Mouse (Mus musculus) embryonic facial prominence, embryonic 13.5 days (tissue): ENCODE measurements around the gene Fgd5. TPM values are rescaled to one million over a fixed set of nuclear protein-coding genes. Genes with fewer than 3 reads are reported as not detected.
A peak's percentile ranks its signal among the peaks of the same experiment; 100 is the strongest.

Experiments used
- ATAC-seq: fragments of 200-750 bp; cut with Nextera tagmentation; 2 replicates; pipeline ENCODE4 v1.8.0; 2017; ENCODE audit warnings: low read depth; ENCODE audit not compliant: insufficient number of reproducible peaks, insufficient read depth, low FRiP score, low TSS enrichment
- H3K27ac ChIP-seq: fragments of 300-500 bp; sonication (generic); 2 replicates; pipeline ENCODE4 v1.5.1; 2015; ENCODE audit warnings: moderate library complexity, mild to moderate bottlenecking, inconsistent platforms
- H3K27me3 ChIP-seq: fragments of 300-500 bp; sonication (generic); 2 replicates; pipeline ENCODE4 v1.6.1; 2015; ENCODE audit warnings: mild to moderate bottlenecking, inconsistent platforms
- H3K36me3 ChIP-seq: fragments of 300-500 bp; sonication (generic); 2 replicates; pipeline ENCODE4 v1.6.1; 2015; ENCODE audit warnings: mild to moderate bottlenecking, inconsistent platforms
- H3K4me1 ChIP-seq: fragments of 300-500 bp; sonication (generic); 2 replicates; pipeline ENCODE4 v1.6.1; 2015; ENCODE audit warnings: inconsistent platforms
- H3K4me2 ChIP-seq: fragments of 300-500 bp; sonication (generic); 2 replicates; pipeline ENCODE4 v1.6.1; 2015; ENCODE audit warnings: moderate library complexity, mild to moderate bottlenecking, inconsistent platforms
- H3K4me3 ChIP-seq: fragments of 300-500 bp; sonication (generic); 2 replicates; pipeline ENCODE4 v1.5.1; 2015; ENCODE audit warnings: mild to moderate bottlenecking, inconsistent platforms
- H3K9ac ChIP-seq: fragments of 300-500 bp; sonication (generic); 2 replicates; pipeline ENCODE4 v1.6.1; 2015; ENCODE audit warnings: mild to moderate bottlenecking, inconsistent platforms
- H3K9me3 ChIP-seq: fragments of 300-500 bp; sonication (generic); 2 replicates; pipeline ENCODE4 v1.6.1; 2016; ENCODE audit warnings: inconsistent platforms
- WGBS: fragments of 180-500 bp; shearing (Covaris S2); methylation state at CpG from one replicate; pipeline ENCODE4 v1.1.7; 2015; ENCODE audit warnings: mixed read lengths; 5-methylcytosine and 5-hydroxymethylcytosine counted together
- polyA plus RNA-seq: library from polyadenylated mRNA; unstranded; fragments of >200 nt; fragmentation: Nextera tagmentation; extraction: Ambion mirVana; gene quantifications from 2 replicates; pipeline ENCODE4 v1.2.1, GENCODE M21; 2015

The Fgd5 gene
- polyA plus RNA-seq, 1 experiment from 2014 or later, result 7.4 TPM

GRCm38 (mm10) chr6:92034713-92035112 lies 56.0 kb downstream of the Fgd5 start:
- Histone ChIP-seq H3K9me3 (no peaks in the 10 kb centered on the region), H3K4me1 (0 out of 2 replicates have a peak, but pooled peaks cover 5% of the 10 kb centered on the region), H3K4me3 (no peak overlapping the region), H3K27me3 (no peaks in the 10 kb centered on the region), H3K9ac (no peak overlapping the region), H3K27ac (no peak overlapping the region), H3K4me2 (no peak overlapping the region), H3K36me3 (no peaks in the 10 kb centered on the region)
- ATAC-seq, result no peak
- 60% methylated on average over 6 of the region's 6 CpGs for WGBS

- 0 out of 2 replicates have a peak, but pooled peaks cover 5% of the 10 kb centered on the region for H3K4me1 ChIP-seq
- no peak overlapping the region for H3K4me3 ChIP-seq
- ATAC-seq, result no peak
- no peaks in the 10 kb centered on the region for H3K27me3 ChIP-seq
- H3K27ac ChIP-seq, result no peak overlapping the region
- no peak overlapping the region for H3K9ac ChIP-seq
- H3K36me3 ChIP-seq, result no peaks in the 10 kb centered on the region
- no peak overlapping the region for H3K4me2 ChIP-seq
- H3K9me3 ChIP-seq, result no peaks in the 10 kb centered on the region
- 25% methylated on average over 5 of the region's 5 CpGs for WGBS
These were observed 57.7 kb downstream of the Fgd5 start for GRCm38 (mm10) chr6:92036372-92036771.

DNA sequence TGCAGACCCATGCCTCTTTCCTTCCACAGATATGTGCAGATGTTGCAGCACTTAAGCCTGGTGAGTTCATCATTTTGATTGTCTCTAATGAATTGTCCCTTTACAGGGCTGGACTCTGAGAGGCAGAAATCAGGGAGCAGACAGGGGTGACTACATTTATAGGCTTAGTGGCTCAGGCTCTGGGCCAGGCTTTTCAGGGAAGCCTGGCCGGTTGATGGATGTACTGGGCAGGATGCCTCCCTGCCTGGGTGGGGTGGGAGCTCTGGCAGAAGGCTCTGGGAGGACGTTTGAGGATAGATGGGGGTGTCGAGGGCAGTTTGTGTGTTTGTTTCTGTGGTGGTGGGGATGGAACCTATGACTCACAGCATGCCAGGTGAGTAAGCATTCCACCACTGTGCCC lies 59.5 kb downstream of the Fgd5 start:
- Histone ChIP-seq H3K27ac (no peak overlapping the region), H3K36me3 (no peaks in the 10 kb centered on the region), H3K4me2 (no peak overlapping the region), H3K9me3 (no peaks in the 10 kb centered on the region), H3K4me3 (no peak overlapping the region), H3K9ac (no peak overlapping the region), H3K27me3 (no peaks in the 10 kb centered on the region), H3K4me1 (0 out of 2 replicates have a peak, but pooled peaks cover 13% of the 10 kb centered on the region)
- WGBS, result 66% methylated on average over 3 of the region's 3 CpGs
- ATAC-seq, result no peak

DNA sequence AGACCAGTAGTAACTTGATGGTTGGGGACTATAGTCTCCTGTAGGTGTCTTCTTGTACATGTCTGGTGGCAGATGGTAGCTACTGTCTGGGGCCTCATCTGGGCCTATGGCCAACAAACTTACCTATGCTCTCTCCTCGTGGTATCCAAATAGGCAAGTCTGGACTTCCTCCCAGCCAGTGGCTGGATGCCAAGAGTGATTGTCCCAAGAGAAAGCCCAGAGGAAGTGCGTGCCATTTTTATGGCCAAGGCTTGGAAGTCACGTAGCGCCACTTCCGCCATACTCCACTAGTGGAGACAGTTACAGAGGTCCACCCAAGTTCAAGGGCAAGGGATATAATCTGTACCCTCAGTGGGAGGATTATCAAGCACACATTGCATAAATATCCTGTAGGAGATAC lies 62.6 kb downstream of the Fgd5 start:
- ATAC-seq, result no peak

DNA sequence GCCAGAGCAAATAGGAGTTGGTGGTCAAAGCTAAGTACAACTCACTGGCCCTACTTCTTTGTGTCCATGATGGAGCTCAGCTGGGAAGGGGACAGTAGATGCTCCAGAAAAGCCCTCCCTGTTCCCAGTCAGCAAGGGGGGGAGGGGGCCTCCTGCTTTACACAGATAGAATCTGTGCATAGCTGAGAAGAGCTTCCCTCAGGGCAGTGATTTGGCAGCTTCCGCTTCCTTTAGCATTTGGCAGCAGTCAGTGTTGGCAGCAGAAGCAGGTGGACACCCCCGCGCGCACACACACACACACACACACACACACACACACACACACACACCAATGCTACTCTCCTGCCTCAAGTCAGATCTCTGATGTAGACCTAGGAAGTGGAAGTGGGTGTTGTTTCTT lies 63.4 kb downstream of the Fgd5 start:
- H3K27me3 ChIP-seq, result no peaks in the 10 kb centered on the region
- ATAC-seq, result no peak
- 0 out of 2 replicates have a peak, but pooled peaks cover 8% of the 10 kb centered on the region for H3K4me1 ChIP-seq
- H3K4me2 ChIP-seq, result no peak overlapping the region
- no peak overlapping the region for H3K4me3 ChIP-seq
- H3K27ac ChIP-seq, result no peak overlapping the region
- no peaks in the 10 kb centered on the region for H3K9me3 ChIP-seq
- 71% methylated on average over 4 of the region's 4 CpGs for WGBS
- H3K36me3 ChIP-seq, result no peaks in the 10 kb centered on the region
- H3K9ac ChIP-seq, result no peak overlapping the region

More for the DNA sequence above, 62.6 kb downstream of the Fgd5 start:
- Histone ChIP-seq H3K4me1 (0 out of 2 replicates have a peak, but pooled peaks cover 8% of the 10 kb centered on the region), H3K9ac (no peak overlapping the region), H3K9me3 (no peaks in the 10 kb centered on the region), H3K36me3 (no peaks in the 10 kb centered on the region), H3K4me3 (no peak overlapping the region), H3K4me2 (no peak overlapping the region), H3K27me3 (no peaks in the 10 kb centered on the region), H3K27ac (no peak overlapping the region)
- 80% methylated on average over 5 of the region's 5 CpGs for WGBS

DNA sequence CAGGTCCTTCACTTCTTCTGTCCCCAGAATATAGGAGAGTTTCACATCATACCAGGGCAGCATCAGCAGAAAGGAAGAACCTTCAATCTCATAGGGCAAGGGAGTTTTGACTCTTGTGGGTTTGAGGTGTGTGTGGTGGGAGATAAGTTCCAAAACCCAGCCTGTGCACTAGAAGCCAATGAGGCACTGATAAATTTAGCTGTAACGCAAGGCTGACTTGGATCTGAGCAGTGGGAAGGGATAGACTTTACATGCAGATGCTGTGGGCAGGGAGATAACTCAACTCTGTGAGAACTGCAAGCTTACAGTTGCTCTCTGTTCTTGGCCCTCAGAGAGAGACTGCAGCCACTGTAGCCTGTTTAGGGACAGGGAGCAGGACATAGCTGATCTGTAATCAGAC lies 64.2 kb downstream of the Fgd5 start:
- 82% methylated on average over 1 of the region's 1 CpGs for WGBS
- H3K4me2 ChIP-seq, result no peak overlapping the region
- H3K9me3 ChIP-seq, result no peaks in the 10 kb centered on the region
- no peaks in the 10 kb centered on the region for H3K36me3 ChIP-seq
- H3K9ac ChIP-seq, result no peak overlapping the region
- no peak for ATAC-seq
- no peak overlapping the region for H3K4me3 ChIP-seq
- H3K27me3 ChIP-seq, result no peaks in the 10 kb centered on the region
- 0 out of 2 replicates have a peak, but pooled peaks cover 8% of the 10 kb centered on the region for H3K4me1 ChIP-seq
- no peak overlapping the region for H3K27ac ChIP-seq

DNA sequence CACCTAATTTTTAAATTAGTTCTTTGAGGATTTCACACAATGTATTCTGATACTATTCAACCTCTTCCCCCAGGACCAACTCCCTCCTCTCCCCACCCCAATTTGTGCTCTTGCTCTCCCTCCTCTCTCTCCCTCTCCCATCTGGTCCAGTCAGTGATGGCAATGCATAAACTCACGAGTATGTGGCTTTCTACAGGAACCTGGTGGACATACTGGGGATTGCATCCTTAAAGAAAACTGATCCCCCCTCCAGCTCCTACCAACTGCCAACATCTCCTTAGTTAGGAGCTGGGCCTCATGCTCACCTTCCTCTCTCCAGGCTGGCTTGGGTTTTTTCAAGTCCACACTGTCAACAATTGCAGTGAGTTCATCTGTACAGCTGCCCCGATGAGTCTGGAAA lies 79.1 kb downstream of the Fgd5 start:
- Histone ChIP-seq H3K27ac (no peak overlapping the region), H3K27me3 (no peaks in the 10 kb centered on the region), H3K4me2 (no peak overlapping the region), H3K4me3 (no peak overlapping the region), H3K9me3 (no peaks in the 10 kb centered on the region), H3K9ac (no peak overlapping the region), H3K36me3 (peaks cover 4% of the 10 kb centered on the region; the same call in 1 of the 2 replicates), H3K4me1 (peaks cover 15% of the 10 kb centered on the region)
- WGBS, result 49% methylated on average over 2 of the region's 2 CpGs
- ATAC-seq, result no peak

DNA sequence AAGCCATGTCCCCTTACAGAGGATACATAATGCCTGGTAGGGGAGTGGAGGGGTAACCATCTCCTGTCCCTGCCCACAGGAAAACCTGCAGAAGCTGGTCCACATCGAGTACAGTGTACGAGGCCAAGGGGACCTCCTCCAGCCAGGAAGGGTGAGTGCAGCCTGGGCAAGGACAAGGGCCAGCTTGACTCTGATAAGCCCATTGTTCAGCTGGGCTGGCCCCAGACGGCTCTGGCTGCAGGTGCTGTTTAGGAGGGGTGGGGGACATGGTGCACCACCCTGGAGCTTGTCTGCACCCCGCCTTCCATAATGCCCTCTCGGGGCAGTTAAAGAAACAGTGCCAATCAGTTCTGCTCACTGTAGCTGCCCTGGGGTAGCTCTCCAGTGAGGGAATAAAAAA lies 83.0 kb downstream of the Fgd5 start:
- Histone ChIP-seq H3K36me3 (no peaks in the 10 kb centered on the region), H3K9ac (0 out of 2 replicates have a peak overlapping the region, but pooled peaks have one; percentile 27), H3K27me3 (no peaks in the 10 kb centered on the region), H3K4me3 (no peak overlapping the region), H3K4me1 (peaks cover 15% of the 10 kb centered on the region), H3K4me2 (no peak overlapping the region), H3K27ac (no peak overlapping the region), H3K9me3 (no peaks in the 10 kb centered on the region)
- 37% methylated on average over 5 of the region's 5 CpGs for WGBS
- ATAC-seq, result no peak

DNA sequence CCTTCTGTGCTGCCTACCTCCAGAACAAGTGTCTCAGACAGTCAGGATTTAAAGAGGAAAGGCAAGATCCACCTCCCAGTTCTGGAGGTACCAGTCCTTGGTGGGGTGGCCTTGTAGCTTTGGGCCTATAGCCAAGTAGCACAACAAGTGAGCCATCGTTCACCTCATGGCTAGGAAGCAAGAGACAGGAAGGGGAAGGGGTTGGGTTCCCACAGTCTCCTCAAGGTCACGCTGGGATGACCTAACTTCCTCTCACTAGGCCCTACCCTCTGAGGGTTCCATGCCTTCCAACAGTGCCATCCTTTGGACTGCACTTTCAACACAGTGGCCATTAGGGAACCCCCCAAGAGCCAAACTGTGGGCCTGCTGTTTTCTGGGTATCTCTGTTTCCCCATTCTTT lies 84.8 kb downstream of the Fgd5 start:
- H3K4me3 ChIP-seq, result no peak overlapping the region
- no peak overlapping the region for H3K27ac ChIP-seq
- WGBS, result 79% methylated on average over 2 of the region's 2 CpGs
- peaks cover 15% of the 10 kb centered on the region for H3K4me1 ChIP-seq
- H3K9me3 ChIP-seq, result no peaks in the 10 kb centered on the region
- ATAC-seq, result no peak
- no peak overlapping the region for H3K9ac ChIP-seq
- no peak overlapping the region for H3K4me2 ChIP-seq
- no peaks in the 10 kb centered on the region for H3K27me3 ChIP-seq
- no peaks in the 10 kb centered on the region for H3K36me3 ChIP-seq

- no peak overlapping the region for H3K27ac ChIP-seq
- peaks cover 15% of the 10 kb centered on the region for H3K4me1 ChIP-seq
- H3K9ac ChIP-seq, result no peak overlapping the region
- H3K9me3 ChIP-seq, result no peaks in the 10 kb centered on the region
- H3K27me3 ChIP-seq, result no peaks in the 10 kb centered on the region
- no peak for ATAC-seq
- no peak overlapping the region for H3K4me2 ChIP-seq
- H3K36me3 ChIP-seq, result no peaks in the 10 kb centered on the region
- no peak overlapping the region for H3K4me3 ChIP-seq
- 77% methylated on average over 10 of the region's 10 CpGs for WGBS
These were observed 85.4 kb downstream of the Fgd5 start for GRCm38 (mm10) chr6:92064101-92064500.

DNA sequence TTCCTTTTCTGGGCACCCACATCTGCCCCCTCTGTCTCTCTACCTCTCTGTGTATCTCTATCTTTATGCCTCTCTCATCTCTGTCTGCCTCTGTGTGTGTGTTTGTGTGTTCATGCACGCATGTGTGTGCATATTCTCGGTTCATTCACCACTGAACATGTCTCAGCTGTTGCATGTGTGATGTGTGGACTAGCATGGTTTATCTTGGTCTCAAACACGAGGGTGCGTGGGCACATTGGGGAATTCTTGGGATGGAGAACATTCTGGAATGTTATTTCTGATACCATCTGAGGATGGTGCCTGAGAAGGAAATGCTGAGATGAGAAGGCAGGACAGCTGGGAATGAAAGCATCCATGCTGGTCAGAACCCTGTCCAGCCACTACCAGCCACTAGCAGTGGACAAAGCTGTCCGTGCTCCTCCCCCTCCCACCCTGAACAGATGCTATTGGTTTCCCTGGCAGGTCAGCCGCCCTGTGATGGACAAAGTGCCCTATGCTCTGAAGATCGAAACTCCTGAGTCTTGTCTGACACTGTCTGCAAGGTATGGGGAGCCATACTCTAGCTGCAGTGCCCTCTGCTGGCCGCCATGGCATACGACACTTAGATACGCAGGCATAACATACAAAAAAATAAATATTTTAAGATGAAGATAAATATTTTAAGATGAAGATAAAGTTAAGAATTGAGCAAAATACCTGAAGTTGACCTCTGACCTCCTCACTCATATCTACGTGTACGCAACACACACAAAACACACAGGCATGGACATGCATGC lies 87.2 kb downstream of the Fgd5 start:
- Histone ChIP-seq H3K27ac (no peak overlapping the region), H3K9me3 (no peaks in the 10 kb centered on the region), H3K4me2 (no peak overlapping the region), H3K27me3 (no peaks in the 10 kb centered on the region), H3K4me3 (no peak overlapping the region), H3K4me1 (peaks cover 15% of the 10 kb centered on the region), H3K9ac (no peak overlapping the region), H3K36me3 (no peaks in the 10 kb centered on the region)
- WGBS, result 50% methylated on average over 12 of the region's 12 CpGs
- ATAC-seq, result no peak

GRCm38 (mm10) chr6:92067146-92067790 lies 88.6 kb downstream of the Fgd5 start:
- Histone ChIP-seq H3K27me3 (no peaks in the 10 kb centered on the region), H3K4me1 (0 out of 2 replicates have a peak, but pooled peaks cover 4% of the 10 kb centered on the region), H3K9me3 (no peaks in the 10 kb centered on the region), H3K36me3 (no peaks in the 10 kb centered on the region), H3K27ac (no peak overlapping the region), H3K9ac (peak overlapping the region; percentile 46; the same call in 1 of the 2 replicates), H3K4me2 (no peak overlapping the region), H3K4me3 (no peak overlapping the region)
- ATAC-seq, result peak; percentile 76; the same call in 1 of the 2 replicates
- 30% methylated on average over 16 of the region's 16 CpGs for WGBS
